Mouse (Mus musculus) cerebellum, adult 2 months (tissue): ENCODE measurements around the gene March9.

Experiments used
- CTCF ChIP-seq: fragments of 200-500 bp; IDR thresholded peaks from 2 replicates; pipeline ENCODE4 v1.5.1; 2011; ENCODE audit warnings: low read depth, mild to moderate bottlenecking, control low read depth, low read length, moderate library complexity, borderline replicate concordance; ENCODE audit not compliant: insufficient read depth
- POLR2A ChIP-seq: fragments of 200-500 bp; IDR thresholded peaks from 2 replicates; pipeline ENCODE4 v1.6.1; 2011; ENCODE audit warnings: low read length, control low read depth, borderline replicate concordance; ENCODE audit not compliant: insufficient read depth

- TF ChIP-seq CTCF (peak; percentile 21; the same call in 1 of the 2 replicates), POLR2A (no peak)
Measured at GRCm38 (mm10) chr10:127079665-127080391, 19.8 kb upstream of the March9 start.
